Mouse (Mus musculus): ENCODE results near the gene B3gnt9. TPM values are rescaled to one million over a fixed set of nuclear protein-coding genes. Genes with fewer than 3 reads are reported as not detected.
A peak's percentile ranks its signal among the peaks of the same experiment; 100 is the strongest.
"Not testable (repeated sequence)": the region's sequence is repeated elsewhere in the genome, so short reads cannot be mapped to it uniquely, and the experiment has no call there.

Gene B3gnt9
- polyA plus RNA-seq, 1 experiment = 1.0 TPM

DNA sequence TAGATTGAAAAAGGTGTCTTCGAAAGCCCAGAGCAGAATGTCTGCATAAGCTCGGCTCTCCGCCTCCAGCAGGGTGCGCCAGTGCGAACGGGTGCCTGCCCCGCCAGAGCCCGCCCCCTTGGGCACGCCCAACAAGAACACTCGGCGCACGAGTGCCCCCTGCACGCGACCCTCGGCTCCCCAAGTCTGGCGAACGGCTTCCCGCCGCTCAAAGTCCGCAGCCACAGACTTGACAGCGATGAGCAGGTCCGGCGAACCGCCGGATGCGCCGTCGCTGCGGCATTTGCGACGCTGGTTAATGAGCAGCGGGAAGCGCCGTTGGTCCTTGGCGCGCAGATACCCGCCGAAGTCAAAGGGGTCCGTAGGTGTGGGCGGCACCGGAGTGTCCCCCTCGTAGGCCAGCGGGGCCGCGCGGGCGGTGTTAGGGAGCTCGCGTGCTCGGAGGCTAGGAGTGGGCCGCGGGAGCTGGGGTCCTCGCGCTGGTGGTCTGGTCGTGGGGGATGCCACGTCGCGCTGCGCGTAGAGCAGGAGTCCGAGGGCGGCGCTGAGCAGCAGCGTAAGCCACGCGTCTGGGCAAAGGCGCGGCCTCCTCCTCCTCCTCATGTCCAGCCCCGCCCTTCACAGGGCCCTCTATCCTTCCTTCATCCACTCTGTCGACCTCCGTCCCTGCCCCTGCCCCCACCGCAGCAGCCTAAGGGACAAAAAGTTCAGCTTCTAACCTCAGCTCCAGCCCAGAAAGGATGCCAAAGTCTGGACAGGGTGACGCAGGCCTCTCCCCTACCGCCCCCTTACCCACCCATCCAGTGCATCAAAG lies 594 bp downstream of the B3gnt9 start:
- H3K27me3 ChIP-seq (ENCODE audit: control insufficient read depth) = peaks cover 17% of the 10 kb centered on the region
- H3K4me1 ChIP-seq (ENCODE audit: control insufficient read depth) = peaks cover 47% of the 10 kb centered on the region
- H3K36me3 ChIP-seq (ENCODE audit: control insufficient read depth) = peaks cover 56% of the 10 kb centered on the region
- H3K4me3 ChIP-seq (replicated peaks) = peak overlapping the region; percentile 83
- no peak for TF ChIP-seq TAL1 (IDR thresholded peaks at IDR 0.05; ENCODE audit: low read length)
- TF ChIP-seq GATA1 (IDR thresholded peaks at IDR 0.05; ENCODE audit: low read length) = no peak
- H3K9me3 ChIP-seq (ENCODE audit: control insufficient read depth, low read length) = no peaks in the 10 kb centered on the region; the same call in 1 of the 2 replicates

DNA sequence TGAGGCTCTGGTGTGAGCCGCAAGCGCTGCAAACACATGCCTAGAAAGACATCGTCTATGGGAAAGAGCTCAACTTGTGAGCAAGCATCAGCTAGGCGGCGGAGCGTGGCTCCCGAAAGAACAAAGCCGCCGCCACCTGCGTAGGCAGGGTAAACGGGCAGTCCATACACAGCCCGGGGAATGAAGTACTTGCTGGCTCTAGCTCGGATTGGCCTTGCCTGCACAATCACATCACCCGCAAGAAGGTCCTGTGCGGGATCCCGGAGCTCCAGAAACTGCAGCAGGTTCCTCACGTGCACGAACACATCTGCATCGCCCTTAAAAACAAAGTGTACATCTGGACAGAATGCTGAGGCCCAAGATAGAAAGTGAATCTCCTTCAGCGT lies 1.2 kb downstream of the B3gnt9 start:
- Histone ChIP-seq H3K27me3 (ENCODE audit: control insufficient read depth) (peaks cover 11% of the 10 kb centered on the region), H3K36me3 (ENCODE audit: control insufficient read depth) (peaks cover 58% of the 10 kb centered on the region), H3K9me3 (ENCODE audit: control insufficient read depth, low read length) (no peaks in the 10 kb centered on the region), H3K4me3 (replicated peaks) (peak overlapping the region; percentile 83), H3K4me1 (ENCODE audit: control insufficient read depth) (peaks cover 41% of the 10 kb centered on the region)
- no peak for TF ChIP-seq TAL1 (IDR thresholded peaks at IDR 0.05; ENCODE audit: low read length)

DNA sequence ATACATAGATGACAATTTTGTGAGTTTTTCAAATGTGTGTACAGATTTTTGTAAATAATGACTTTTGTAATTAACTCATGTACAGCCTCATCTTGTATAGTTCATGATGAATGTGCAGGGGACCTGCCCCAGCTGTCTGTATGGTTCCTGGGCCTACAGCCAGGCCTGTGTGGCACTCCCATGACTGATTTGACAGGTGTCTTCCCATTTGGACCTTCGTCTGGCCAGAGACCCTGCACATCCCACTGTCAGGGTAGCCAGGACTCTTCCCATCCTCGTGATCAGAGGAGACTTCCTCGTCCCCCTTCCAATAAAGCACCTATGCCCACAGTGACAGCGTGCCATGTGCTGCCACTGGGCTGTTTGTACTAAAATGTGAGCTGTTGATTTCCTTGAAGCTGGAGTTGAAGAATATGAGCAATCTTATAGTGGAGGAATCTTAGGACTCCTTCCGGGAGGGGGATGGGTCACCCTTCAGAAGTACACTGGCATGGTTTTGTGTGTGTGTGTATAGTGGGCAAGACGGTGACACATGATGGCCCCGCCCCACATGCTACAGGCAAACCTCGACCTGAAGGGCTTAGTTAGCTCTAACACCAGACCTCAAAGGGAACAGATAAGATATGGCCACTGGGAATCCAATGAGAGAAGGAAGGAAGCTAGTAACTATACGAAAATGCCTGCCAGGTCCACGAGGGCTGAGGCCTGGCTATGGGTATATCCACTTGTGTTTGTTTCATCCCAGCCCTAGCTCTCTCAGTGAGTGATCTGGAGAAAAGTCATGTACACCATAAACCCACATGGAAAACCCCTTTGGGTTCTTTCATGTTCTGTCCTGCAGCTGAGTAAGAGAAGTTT lies 2.0 kb downstream of the B3gnt9 start:
- H3K27me3 ChIP-seq (ENCODE audit: control insufficient read depth) = peaks cover 2% of the 10 kb centered on the region
- H3K4me3 ChIP-seq (replicated peaks) = no peak overlapping the region
- peaks cover 40% of the 10 kb centered on the region for H3K4me1 ChIP-seq (ENCODE audit: control insufficient read depth)
- TF ChIP-seq TAL1 (IDR thresholded peaks at IDR 0.05; ENCODE audit: low read length) (no peak), GATA1 (IDR thresholded peaks at IDR 0.05; ENCODE audit: low read length) (no peak)
- H3K36me3 ChIP-seq (ENCODE audit: control insufficient read depth) = peaks cover 64% of the 10 kb centered on the region
- no peaks in the 10 kb centered on the region for H3K9me3 ChIP-seq (ENCODE audit: control insufficient read depth, low read length)

DNA sequence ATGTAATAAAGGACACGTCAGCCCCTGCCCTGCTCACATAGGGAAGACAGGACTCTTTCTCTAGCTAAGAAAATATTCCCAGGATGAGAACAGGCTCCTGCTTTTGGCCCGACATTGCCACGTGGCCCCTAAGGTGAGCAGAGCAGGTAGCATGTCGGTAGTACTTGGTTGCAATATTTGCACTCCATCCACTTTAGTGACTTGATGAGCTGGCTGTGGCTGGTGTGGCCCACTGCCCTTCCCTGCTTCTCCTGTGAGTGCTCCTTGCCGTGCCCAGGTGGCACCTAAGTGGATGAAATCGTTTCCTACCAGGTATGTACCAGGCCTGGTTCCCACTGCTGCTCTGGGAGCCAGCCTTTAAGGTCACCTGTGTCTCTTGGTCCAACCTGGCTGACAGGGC lies 3.0 kb downstream of the B3gnt9 start:
- no peaks in the 10 kb centered on the region for H3K9me3 ChIP-seq (ENCODE audit: control insufficient read depth, low read length)
- H3K27me3 ChIP-seq (ENCODE audit: control insufficient read depth) = no peaks in the 10 kb centered on the region
- no peak for TF ChIP-seq TAL1 (IDR thresholded peaks at IDR 0.05; ENCODE audit: low read length)
- TF ChIP-seq GATA1 (IDR thresholded peaks at IDR 0.05; ENCODE audit: low read length) = no peak
- H3K4me3 ChIP-seq (replicated peaks) = no peak overlapping the region
- H3K36me3 ChIP-seq (ENCODE audit: control insufficient read depth) = peaks cover 73% of the 10 kb centered on the region
- peaks cover 40% of the 10 kb centered on the region for H3K4me1 ChIP-seq (ENCODE audit: control insufficient read depth)

DNA sequence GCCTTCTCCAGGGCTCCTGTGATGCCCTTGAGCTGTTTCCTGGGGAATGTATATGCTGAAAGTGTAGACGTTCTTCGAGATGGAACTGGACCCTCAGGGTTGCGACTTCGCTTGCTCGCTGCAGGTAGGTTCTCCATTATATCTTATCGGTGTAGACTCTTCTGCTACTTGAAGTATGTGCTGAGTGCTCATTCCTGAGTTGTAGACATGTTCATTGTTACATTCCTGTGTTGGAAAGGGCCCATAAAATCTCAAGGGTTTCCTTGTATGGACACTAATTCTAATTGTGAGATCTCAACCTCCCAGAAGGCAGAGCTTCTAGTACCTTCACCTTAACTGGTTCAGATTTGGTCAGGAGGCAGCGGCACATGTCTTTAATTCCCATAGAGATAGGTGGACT lies 13.9 kb downstream of the B3gnt9 start:
- Histone ChIP-seq H3K27me3 (ENCODE audit: control insufficient read depth) (no peaks in the 10 kb centered on the region), H3K9me3 (ENCODE audit: control insufficient read depth, low read length) (no peaks in the 10 kb centered on the region), H3K4me3 (replicated peaks) (no peak overlapping the region), H3K36me3 (ENCODE audit: control insufficient read depth) (peaks cover 89% of the 10 kb centered on the region), H3K4me1 (ENCODE audit: control insufficient read depth) (0 out of 2 replicates have a peak, but pooled peaks cover 2% of the 10 kb centered on the region)
- TF ChIP-seq TAL1 (IDR thresholded peaks at IDR 0.05; ENCODE audit: low read length) (no peak), GATA1 (IDR thresholded peaks at IDR 0.05; ENCODE audit: low read length) (no peak)

DNA sequence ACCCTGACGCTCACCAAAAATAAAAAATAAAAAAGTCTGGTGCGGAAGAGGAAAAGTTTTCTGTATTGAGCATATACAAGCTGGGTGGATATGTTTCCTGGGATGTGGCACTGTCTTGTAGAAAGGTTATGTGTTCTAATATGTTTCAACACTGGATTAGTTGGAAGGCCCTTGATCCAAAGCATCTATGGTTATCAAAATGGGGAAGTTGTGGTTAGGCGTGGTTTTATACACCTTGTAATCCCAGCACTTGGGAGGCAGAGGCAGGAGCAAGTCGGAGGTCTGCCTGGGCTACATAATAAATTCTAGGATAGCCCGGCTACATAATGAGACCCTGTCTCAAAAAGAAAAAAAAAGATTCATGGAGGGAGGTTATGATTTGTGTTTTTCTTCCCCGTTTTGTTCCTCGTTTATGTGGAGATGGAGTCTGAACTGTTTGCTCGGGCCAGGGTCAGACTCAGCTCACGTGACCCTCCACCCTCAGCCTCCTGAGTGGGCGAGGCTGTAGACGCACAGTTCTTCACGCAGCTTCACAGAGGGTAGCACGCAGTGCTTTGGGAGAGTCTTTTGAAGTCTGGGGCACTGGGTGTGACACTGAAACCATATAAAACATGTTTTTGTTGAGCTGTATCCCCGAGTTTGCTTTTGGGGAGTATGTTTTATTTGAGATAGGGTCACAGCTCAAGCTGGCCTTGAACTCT lies 17.4 kb downstream of the B3gnt9 start:
- TF ChIP-seq GATA1 (IDR thresholded peaks at IDR 0.05; ENCODE audit: low read length) = no peak
- TF ChIP-seq TAL1 (IDR thresholded peaks at IDR 0.05; ENCODE audit: low read length) = no peak
- H3K9me3 ChIP-seq (ENCODE audit: control insufficient read depth, low read length) = no peaks in the 10 kb centered on the region
- no peak overlapping the region for H3K4me3 ChIP-seq (replicated peaks)
- H3K36me3 ChIP-seq (ENCODE audit: control insufficient read depth) = peaks cover 93% of the 10 kb centered on the region
- H3K27me3 ChIP-seq (ENCODE audit: control insufficient read depth) = no peaks in the 10 kb centered on the region
- peaks cover 20% of the 10 kb centered on the region for H3K4me1 ChIP-seq (ENCODE audit: control insufficient read depth)

DNA sequence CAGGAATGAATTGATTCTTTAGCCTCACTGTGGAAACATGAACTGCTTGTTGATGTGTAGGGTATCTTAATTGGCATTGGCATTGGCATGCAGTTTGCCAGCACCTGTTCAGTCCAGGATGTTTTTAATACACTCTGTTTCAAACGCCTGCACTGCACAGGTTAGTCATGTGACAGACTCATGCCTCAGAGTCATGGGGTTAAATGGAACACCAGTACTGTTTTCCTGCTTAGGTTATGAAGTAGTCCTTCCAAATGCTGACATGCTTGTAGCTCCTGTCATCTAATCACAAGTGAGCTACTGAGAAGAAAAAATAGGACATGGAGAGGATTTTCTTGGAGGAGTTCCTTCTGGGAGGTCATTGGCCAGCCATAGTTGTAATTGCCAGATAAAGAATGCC lies 19.7 kb downstream of the B3gnt9 start:
- Histone ChIP-seq H3K27me3 (ENCODE audit: control insufficient read depth) (no peaks in the 10 kb centered on the region), H3K9me3 (ENCODE audit: control insufficient read depth, low read length) (no peaks in the 10 kb centered on the region), H3K36me3 (ENCODE audit: control insufficient read depth) (peaks cover 87% of the 10 kb centered on the region), H3K4me1 (ENCODE audit: control insufficient read depth) (peaks cover 40% of the 10 kb centered on the region), H3K4me3 (replicated peaks) (no peak overlapping the region)
- TF ChIP-seq TAL1 (IDR thresholded peaks at IDR 0.05; ENCODE audit: low read length) (no peak), GATA1 (IDR thresholded peaks at IDR 0.05; ENCODE audit: low read length) (no peak)

DNA sequence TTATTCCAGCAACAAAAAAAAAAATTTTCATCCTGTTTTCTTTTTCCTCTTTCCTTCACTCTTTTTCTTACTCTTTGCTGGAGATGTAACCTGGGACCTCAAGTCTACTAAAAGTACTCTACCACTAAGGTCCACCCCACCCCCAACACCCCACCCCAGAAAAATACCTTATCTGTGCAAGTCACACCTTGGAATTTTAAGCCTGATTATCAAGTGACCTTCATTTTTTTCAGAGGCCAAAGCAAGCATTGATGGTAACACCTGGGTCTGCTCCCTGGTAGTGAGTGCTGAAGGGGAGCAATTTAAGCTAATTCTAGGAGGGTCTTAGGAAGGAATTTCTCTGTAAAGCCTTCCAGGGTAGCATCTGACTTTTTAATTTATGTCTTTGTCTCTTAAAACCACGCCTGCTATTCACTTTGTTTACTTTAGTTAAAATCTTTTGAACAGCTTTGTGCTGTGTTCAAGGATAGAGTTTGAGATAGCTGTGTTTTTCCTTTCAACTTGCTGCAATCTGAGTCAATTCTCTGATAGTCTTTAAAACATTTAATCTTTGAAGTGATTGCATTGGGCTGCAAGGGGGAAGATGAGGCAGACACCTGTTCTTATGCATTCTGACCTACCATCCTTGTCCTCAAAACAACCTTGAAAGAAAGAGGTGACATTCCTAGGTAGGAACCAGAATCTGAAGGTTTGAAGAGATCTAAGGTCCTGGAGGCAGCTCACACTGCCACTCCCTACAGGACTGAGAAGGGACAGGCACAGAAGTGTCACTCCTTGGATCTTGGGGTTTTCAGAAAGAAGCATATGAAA lies 21.6 kb downstream of the B3gnt9 start:
- Histone ChIP-seq H3K4me1 (ENCODE audit: control insufficient read depth) (peaks cover 48% of the 10 kb centered on the region), H3K27me3 (ENCODE audit: control insufficient read depth) (no peaks in the 10 kb centered on the region), H3K4me3 (replicated peaks) (no peak overlapping the region), H3K36me3 (ENCODE audit: control insufficient read depth) (peaks cover 86% of the 10 kb centered on the region), H3K9me3 (ENCODE audit: control insufficient read depth, low read length) (no peaks in the 10 kb centered on the region)
- TF ChIP-seq TAL1 (IDR thresholded peaks at IDR 0.05; ENCODE audit: low read length) = no peak
- no peak for TF ChIP-seq GATA1 (IDR thresholded peaks at IDR 0.05; ENCODE audit: low read length)

DNA sequence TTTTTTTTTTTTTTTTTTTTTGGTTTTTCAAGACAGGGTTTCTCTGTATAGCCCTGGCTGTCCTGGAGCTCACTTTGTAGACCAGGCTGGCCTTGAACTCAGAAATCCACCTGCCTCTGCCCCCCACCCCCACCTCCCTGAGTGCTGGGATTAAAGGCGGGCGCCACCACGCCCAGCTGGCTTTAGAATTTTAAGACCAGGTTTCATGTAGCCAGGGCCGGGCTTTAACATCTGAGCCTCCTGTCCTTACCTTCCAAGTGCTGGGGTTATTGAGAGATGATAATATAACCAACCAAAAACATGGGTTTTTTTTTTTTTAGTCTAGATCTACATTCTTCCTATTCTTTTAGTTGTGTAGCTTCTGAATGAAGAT lies 22.6 kb downstream of the B3gnt9 start:
- Histone ChIP-seq H3K36me3 (ENCODE audit: control insufficient read depth) (peaks cover 86% of the 10 kb centered on the region), H3K4me1 (ENCODE audit: control insufficient read depth) (peaks cover 54% of the 10 kb centered on the region)
- H3K27me3 ChIP-seq (ENCODE audit: control insufficient read depth); H3K9me3 ChIP-seq (ENCODE audit: control insufficient read depth, low read length); H3K4me3 ChIP-seq (replicated peaks): not testable (repeated sequence)

All from erythroblast, embryonic 14.5 days (primary cell).